Mouse (Mus musculus) monocyte, adult 5-6 weeks (primary cell): ENCODE data around the gene Ubiad1. TPM values are rescaled to one million over a fixed set of nuclear protein-coding genes. Genes with fewer than 3 reads are reported as not detected.

Experiments
- total RNA-seq: library from RNA; stranded (forward); fragments of 200-1000, 200-491, 200-594 nt; gene quantifications from 3 replicates; pipeline ENCODE4 v1.2.3, GENCODE M21; 2017

Ubiad1 gene
- total RNA-seq, 1 experiment from 2014 or later: 2.8 TPM

Other genes starting within 250 kb of the Ubiad1 start
- not detected in 3 replicates for gene Disp3, start 156.8 kb downstream of the Ubiad1 start, total RNA-seq
- gene Mtor, start 3.8 kb upstream of the Ubiad1 start, total RNA-seq: 14.9 to 23.1 TPM (median 19.1 TPM) in 3 replicates
- not detected in 3 replicates for gene Angptl7, start 55.7 kb upstream of the Ubiad1 start, total RNA-seq
- gene Exosc10, start 113.7 kb upstream of the Ubiad1 start, total RNA-seq: 32.2 to 60.4 TPM (median 37.1 TPM) in 3 replicates
- 2.8 to 5.2 TPM (median 3.5 TPM) in 3 replicates for gene Srm, start 146.7 kb upstream of the Ubiad1 start, total RNA-seq
- 0.32 to 0.57 TPM (median 0.49 TPM) in 3 replicates for gene Masp2, start 157.8 kb upstream of the Ubiad1 start, total RNA-seq
- 326 to 434 TPM (median 398 TPM) in 3 replicates for gene Tardbp, start 182.2 kb upstream of the Ubiad1 start, total RNA-seq
- gene Gm572, start 198.5 kb upstream of the Ubiad1 start, total RNA-seq: not detected in 3 replicates